Mouse (Mus musculus) midbrain, embryonic 16.5 days (tissue): ENCODE results near the gene Krt26. TPM values are rescaled to one million over a fixed set of nuclear protein-coding genes. Genes with fewer than 3 reads are reported as not detected.

ENCODE experiments used
- polyA plus RNA-seq: library from polyadenylated mRNA; unstranded; fragments of >200 nt; fragmentation: Nextera tagmentation; extraction: Ambion mirVana; gene quantifications from 2 replicates; pipeline ENCODE4 v1.2.1, GENCODE M21; 2015

Gene Krt26
- polyA plus RNA-seq, 1 experiment from 2014 or later: 0.19 TPM

Other genes starting within 250 kb of the Krt26 start
- gene Tns4, start 248.7 kb downstream of the Krt26 start, polyA plus RNA-seq: 0.04 and 0.09 TPM in 2 replicates
- gene Ccr7, start 182.9 kb downstream of the Krt26 start, polyA plus RNA-seq: 0.15 TPM in 1 of 2 replicates, not detected in the other
- gene Smarce1, start 106.9 kb downstream of the Krt26 start, polyA plus RNA-seq: 270 and 326 TPM in 2 replicates
- 8.2 and 11.3 TPM in 2 replicates for gene Krt222, start 93.9 kb downstream of the Krt26 start, polyA plus RNA-seq
- not detected in 2 replicates for gene Krt24, start 52.7 kb downstream of the Krt26 start, polyA plus RNA-seq
- 0.14 and 0.29 TPM in 2 replicates for gene Krt25, start 15.0 kb downstream of the Krt26 start, polyA plus RNA-seq
- not detected in 2 replicates for gene Krt27, start 13.1 kb upstream of the Krt26 start, polyA plus RNA-seq
- gene Krt28, start 36.9 kb upstream of the Krt26 start, polyA plus RNA-seq: 0.29 and 0.46 TPM in 2 replicates
- 28.9 and 29.8 TPM in 2 replicates for gene Krt10, start 51.4 kb upstream of the Krt26 start, polyA plus RNA-seq
- 0.14 TPM in 1 of 2 replicates, not detected in the other for gene Krt12, start 84.3 kb upstream of the Krt26 start, polyA plus RNA-seq
- gene Krt20, start 100.2 kb upstream of the Krt26 start, polyA plus RNA-seq: 0.21 and 0.34 TPM in 2 replicates
- 0.11 TPM in 1 of 2 replicates, not detected in the other for gene Krt23, start 155.2 kb upstream of the Krt26 start, polyA plus RNA-seq
- not detected in 2 replicates for gene Krt39, start 183.4 kb upstream of the Krt26 start, polyA plus RNA-seq
- not detected in 2 replicates for gene Krt40, start 205.2 kb upstream of the Krt26 start, polyA plus RNA-seq
- not detected in 2 replicates for gene Krtap3-3, start 212.9 kb upstream of the Krt26 start, polyA plus RNA-seq
- gene Krtap3-2, start 218.9 kb upstream of the Krt26 start, polyA plus RNA-seq: not detected in 2 replicates
- not detected in 2 replicates for gene Gm11939, start 221.5 kb upstream of the Krt26 start, polyA plus RNA-seq
- not detected in 2 replicates for gene Krtap3-1, start 228.7 kb upstream of the Krt26 start, polyA plus RNA-seq
- gene Krtap1-5, start 243.1 kb upstream of the Krt26 start, polyA plus RNA-seq: not detected in 2 replicates
- not detected in 2 replicates for gene Krtap1-4, start 245.7 kb upstream of the Krt26 start, polyA plus RNA-seq